Mouse (Mus musculus): ENCODE data around the gene Lpcat3.

DNA sequence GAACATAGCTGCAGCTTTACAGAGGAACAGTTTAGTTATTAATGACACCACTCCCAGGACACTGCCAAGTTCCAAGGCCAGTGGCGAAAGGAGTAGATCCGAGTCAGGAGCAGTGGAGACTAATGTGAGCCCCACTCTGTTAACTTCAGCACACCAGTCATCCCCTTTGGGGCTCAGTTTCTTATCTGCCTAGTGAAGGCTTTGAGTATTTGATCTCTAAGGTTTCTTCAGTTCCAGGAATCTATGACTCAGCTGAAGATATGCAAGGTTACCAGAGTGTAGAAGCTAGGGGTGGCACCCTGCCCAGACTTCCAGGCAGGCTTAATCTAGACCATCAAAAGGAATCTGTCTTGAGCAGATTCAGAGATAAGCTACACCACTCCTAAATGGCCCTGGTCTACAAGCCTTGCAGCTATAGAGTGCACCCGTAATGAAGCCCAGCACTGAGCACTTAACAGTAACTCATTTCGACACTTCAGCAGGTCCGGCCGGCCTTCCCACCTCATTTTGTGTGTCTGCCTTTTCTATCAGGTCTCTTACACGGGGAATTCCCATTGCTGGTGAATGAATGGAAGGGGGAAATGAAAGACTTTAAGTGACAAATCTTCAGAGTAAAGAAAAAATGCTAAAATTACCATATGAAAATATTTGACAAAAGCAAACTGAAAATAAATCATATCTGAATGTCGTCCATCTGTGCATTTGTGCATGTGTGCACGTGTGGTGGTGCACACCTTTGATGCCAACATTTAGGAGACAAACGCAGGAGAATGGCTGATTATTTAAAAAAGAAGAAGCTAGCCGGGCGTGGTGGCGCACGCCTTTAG lies 21.0 kb downstream of the Lpcat3 start:
- no peak for TF ChIP-seq CTCF (IDR thresholded peaks at IDR 0.05; ENCODE audit: insufficient read depth, low read depth, low read length)
- TF ChIP-seq POLR2A (IDR thresholded peaks at IDR 0.05; ENCODE audit: insufficient read depth, low read depth, low read length), result no peak
